Mouse (Mus musculus) frontal cortex, adult 2 months (tissue): ENCODE data around the gene Gm8439. TPM values are rescaled to one million over a fixed set of nuclear protein-coding genes. Genes with fewer than 3 reads are reported as not detected.

Experiments
- polyA plus RNA-seq: library from polyadenylated mRNA; depleted of rRNA; stranded (reverse); fragments of >200 nt; gene quantifications from 2 replicates; pipeline ENCODE4 v1.2.3, GENCODE M21; 2012; rRNA removed

Gm8439 gene
- polyA plus RNA-seq, 1 experiment, result not detected

Other genes starting within 250 kb of the Gm8439 start
- gene Scmh1, start 183.5 kb upstream of the Gm8439 start, polyA plus RNA-seq, result 93.0 and 95.1 TPM in 2 replicates
- gene Slfnl1, start 56.5 kb upstream of the Gm8439 start, polyA plus RNA-seq, result 0.11 and 0.14 TPM in 2 replicates
- gene Ctps, start 18.5 kb upstream of the Gm8439 start, polyA plus RNA-seq, result 27.9 and 29.8 TPM in 2 replicates
- gene Cited4, start 77.8 kb downstream of the Gm8439 start, polyA plus RNA-seq, result 9.2 and 14.8 TPM in 2 replicates
- 7.4 and 7.8 TPM in 2 replicates for gene Kcnq4, start 159.9 kb downstream of the Gm8439 start, polyA plus RNA-seq
- 107 and 119 TPM in 2 replicates for gene Nfyc, start 242.8 kb downstream of the Gm8439 start, polyA plus RNA-seq